Mouse (Mus musculus): ENCODE data around the gene Insrr. TPM values are rescaled to one million over a fixed set of nuclear protein-coding genes. Genes with fewer than 3 reads are reported as not detected.
"Not testable (repeated sequence)": the region's sequence is repeated elsewhere in the genome, so short reads cannot be mapped to it uniquely, and the experiment has no call there.

Gene Insrr
- polyA plus RNA-seq, 1 experiment from 2014 or later, result 0.03 TPM

DNA sequence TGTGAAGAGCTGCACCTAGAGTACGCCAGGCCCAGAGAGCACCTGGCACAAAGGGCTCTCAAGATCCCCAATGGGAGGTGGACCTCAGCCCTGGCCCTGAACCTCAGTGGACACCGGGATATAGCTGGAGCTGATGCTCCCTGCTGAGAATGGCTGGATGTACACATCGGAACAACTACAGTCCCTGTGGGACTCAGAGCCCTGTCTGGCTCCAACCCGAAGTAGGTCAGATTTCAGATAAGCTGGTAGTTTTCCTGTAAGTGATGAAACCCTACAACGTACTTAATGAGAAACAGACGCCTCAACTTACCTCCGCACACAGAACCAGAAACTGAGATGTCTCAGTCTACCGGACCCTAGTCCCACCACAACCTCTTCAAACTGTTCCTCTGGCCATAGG, 60.9 kb downstream of the Insrr start:
- DNase-seq, result no peak
- no peak for ATAC-seq (ENCODE audit: low read depth)
- Histone ChIP-seq H3K9ac (no peak overlapping the region), H3K27me3 (no peaks in the 10 kb centered on the region), H3K27ac (no peak overlapping the region), H3K4me1 (replicated peaks) (no peaks in the 10 kb centered on the region), H3K36me3 (peaks cover 64% of the 10 kb centered on the region), H3K4me3 (replicated peaks) (no peak overlapping the region), H3K4me2 (no peak overlapping the region), H3K9me3 (replicated peaks) (no peaks in the 10 kb centered on the region)
- 87% methylated on average over 8 of the region's 8 CpGs for WGBS (ENCODE audit: insufficient replicate concordance)

DNA sequence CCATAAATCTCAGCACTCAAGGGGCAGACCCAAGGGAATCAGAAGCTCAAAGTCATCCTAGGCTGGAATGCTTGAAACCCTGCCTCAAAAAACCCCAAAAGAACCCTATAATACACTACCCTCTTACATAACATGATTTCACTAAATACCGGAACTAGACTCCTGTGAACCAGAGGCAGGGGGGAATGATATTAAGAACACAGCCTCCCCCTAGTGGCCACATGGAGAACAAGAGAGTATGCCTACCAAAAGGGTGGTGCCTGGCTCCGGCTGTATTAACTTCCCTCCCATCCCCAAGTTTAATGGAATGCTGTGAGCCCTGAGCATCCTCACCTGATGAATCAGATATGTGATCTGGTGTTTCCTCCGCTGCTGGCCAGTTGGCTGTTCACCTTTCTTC, 63.1 kb downstream of the Insrr start:
- H3K27me3 ChIP-seq, result no peaks in the 10 kb centered on the region
- WGBS (ENCODE audit: insufficient replicate concordance), result 35% methylated on average over 3 of the region's 3 CpGs
- no peak overlapping the region for H3K4me2 ChIP-seq
- H3K9me3 ChIP-seq (replicated peaks), result no peaks in the 10 kb centered on the region
- no peak overlapping the region for H3K4me3 ChIP-seq (replicated peaks)
- no peak overlapping the region for H3K9ac ChIP-seq
- DNase-seq, result peak; percentile 19
- H3K4me1 ChIP-seq (replicated peaks), result no peaks in the 10 kb centered on the region
- H3K36me3 ChIP-seq, result peaks cover 80% of the 10 kb centered on the region
- ATAC-seq (ENCODE audit: low read depth), result no peak
- no peak overlapping the region for H3K27ac ChIP-seq

DNA sequence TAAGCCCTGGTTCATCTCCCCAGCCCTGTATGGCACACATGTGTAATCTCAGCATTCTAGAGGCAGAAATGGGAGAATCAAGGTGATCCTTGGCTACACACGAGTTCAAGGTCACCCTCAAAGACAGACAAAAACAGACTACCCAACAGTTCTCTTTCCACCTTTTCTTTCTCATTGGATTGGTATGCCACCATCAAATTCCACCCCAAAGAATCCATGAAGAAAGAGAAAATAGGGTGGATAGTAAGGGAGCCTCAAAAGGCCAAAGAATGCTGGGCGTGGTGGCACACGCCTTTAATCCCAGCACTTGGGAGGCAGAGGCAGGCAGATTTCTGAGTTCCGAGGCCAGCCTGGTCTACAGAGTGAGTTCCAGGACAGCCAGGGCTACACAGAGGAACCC, 67.4 kb downstream of the Insrr start:
- H3K9me3 ChIP-seq (replicated peaks); H3K4me3 ChIP-seq (replicated peaks); H3K4me1 ChIP-seq (replicated peaks); H3K27me3 ChIP-seq; ATAC-seq (ENCODE audit: low read depth); H3K4me2 ChIP-seq; DNase-seq; H3K9ac ChIP-seq; H3K27ac ChIP-seq: not testable (repeated sequence)
- WGBS (ENCODE audit: insufficient replicate concordance), result 79% methylated on average over 4 of the region's 4 CpGs
- H3K36me3 ChIP-seq, result peaks cover 91% of the 10 kb centered on the region

Other genes with a start within 250 kb of the Insrr start
- gene Arhgef11, start 179.4 kb upstream of the Insrr start, polyA plus RNA-seq (2015; fragmentation: Nextera tagmentation; extraction: Ambion mirVana), result 2.3 and 2.9 TPM in 2 replicates
- 0.10 and 0.15 TPM in 2 replicates for gene Lrrc71, start 48.3 kb upstream of the Insrr start, polyA plus RNA-seq (2015; fragmentation: Nextera tagmentation; extraction: Ambion mirVana)
- 0.20 and 0.27 TPM in 2 replicates for gene Ntrk1, start 1.8 kb upstream of the Insrr start, polyA plus RNA-seq (2015; fragmentation: Nextera tagmentation; extraction: Ambion mirVana)
- 5.0 and 5.3 TPM in 2 replicates for gene Pear1, start 27.4 kb downstream of the Insrr start, polyA plus RNA-seq (2015; fragmentation: Nextera tagmentation; extraction: Ambion mirVana)
- 0.17 TPM in 1 of 2 replicates, not detected in the other for gene Sh2d2a, start 49.8 kb downstream of the Insrr start, polyA plus RNA-seq (2015; fragmentation: Nextera tagmentation; extraction: Ambion mirVana)
- gene Prcc, start 88.7 kb downstream of the Insrr start, polyA plus RNA-seq (2015; fragmentation: Nextera tagmentation; extraction: Ambion mirVana), result 7.9 and 9.2 TPM in 2 replicates
- gene Hdgf, start 109.4 kb downstream of the Insrr start, polyA plus RNA-seq (2015; fragmentation: Nextera tagmentation; extraction: Ambion mirVana), result 263 and 283 TPM in 2 replicates
- 48.7 and 56.5 TPM in 2 replicates for gene Mrpl24, start 122.6 kb downstream of the Insrr start, polyA plus RNA-seq (2015; fragmentation: Nextera tagmentation; extraction: Ambion mirVana)
- 31.1 and 38.3 TPM in 2 replicates for gene Isg20l2, start 133.4 kb downstream of the Insrr start, polyA plus RNA-seq (2015; fragmentation: Nextera tagmentation; extraction: Ambion mirVana)
- gene Rrnad1, start 133.8 kb downstream of the Insrr start, polyA plus RNA-seq (2015; fragmentation: Nextera tagmentation; extraction: Ambion mirVana), result 6.1 and 6.6 TPM in 2 replicates
- 2.2 and 2.3 TPM in 2 replicates for gene Crabp2, start 151.7 kb downstream of the Insrr start, polyA plus RNA-seq (2015; fragmentation: Nextera tagmentation; extraction: Ambion mirVana)
- gene Nes, start 174.1 kb downstream of the Insrr start, polyA plus RNA-seq (2015; fragmentation: Nextera tagmentation; extraction: Ambion mirVana), result 2.6 and 2.8 TPM in 2 replicates
- 0.05 TPM in 1 of 2 replicates, not detected in the other for gene Bcan, start 203.3 kb downstream of the Insrr start, polyA plus RNA-seq (2015; fragmentation: Nextera tagmentation; extraction: Ambion mirVana)
- gene Hapln2, start 230.6 kb downstream of the Insrr start, polyA plus RNA-seq (2015; fragmentation: Nextera tagmentation; extraction: Ambion mirVana), result not detected in 2 replicates
- gene Gpatch4, start 246.2 kb downstream of the Insrr start, polyA plus RNA-seq (2015; fragmentation: Nextera tagmentation; extraction: Ambion mirVana), result 32.7 TPM in 2 replicates